Mouse (Mus musculus) brain, embryonic 14.5 days (tissue): ENCODE data around the gene Mlec.

ENCODE experiments used
- CTCF ChIP-seq: fragments of 200-500 bp; IDR thresholded peaks from 2 replicates; pipeline ENCODE4 v1.5.1; 2012; ENCODE audit warnings: inconsistent platforms, mild to moderate bottlenecking, moderate library complexity, borderline replicate concordance; ENCODE audit not compliant: insufficient read depth, insufficient read length; ENCODE audit errors: extremely low read depth
- POLR2A ChIP-seq: fragments of 200-500 bp; IDR thresholded peaks from 2 replicates; pipeline ENCODE4 v1.6.1; 2012; ENCODE audit warnings: mild to moderate bottlenecking, inconsistent platforms, borderline replicate concordance; ENCODE audit not compliant: poor library complexity, insufficient read depth, insufficient read length, severe bottlenecking; ENCODE audit errors: extremely low read depth

DNA sequence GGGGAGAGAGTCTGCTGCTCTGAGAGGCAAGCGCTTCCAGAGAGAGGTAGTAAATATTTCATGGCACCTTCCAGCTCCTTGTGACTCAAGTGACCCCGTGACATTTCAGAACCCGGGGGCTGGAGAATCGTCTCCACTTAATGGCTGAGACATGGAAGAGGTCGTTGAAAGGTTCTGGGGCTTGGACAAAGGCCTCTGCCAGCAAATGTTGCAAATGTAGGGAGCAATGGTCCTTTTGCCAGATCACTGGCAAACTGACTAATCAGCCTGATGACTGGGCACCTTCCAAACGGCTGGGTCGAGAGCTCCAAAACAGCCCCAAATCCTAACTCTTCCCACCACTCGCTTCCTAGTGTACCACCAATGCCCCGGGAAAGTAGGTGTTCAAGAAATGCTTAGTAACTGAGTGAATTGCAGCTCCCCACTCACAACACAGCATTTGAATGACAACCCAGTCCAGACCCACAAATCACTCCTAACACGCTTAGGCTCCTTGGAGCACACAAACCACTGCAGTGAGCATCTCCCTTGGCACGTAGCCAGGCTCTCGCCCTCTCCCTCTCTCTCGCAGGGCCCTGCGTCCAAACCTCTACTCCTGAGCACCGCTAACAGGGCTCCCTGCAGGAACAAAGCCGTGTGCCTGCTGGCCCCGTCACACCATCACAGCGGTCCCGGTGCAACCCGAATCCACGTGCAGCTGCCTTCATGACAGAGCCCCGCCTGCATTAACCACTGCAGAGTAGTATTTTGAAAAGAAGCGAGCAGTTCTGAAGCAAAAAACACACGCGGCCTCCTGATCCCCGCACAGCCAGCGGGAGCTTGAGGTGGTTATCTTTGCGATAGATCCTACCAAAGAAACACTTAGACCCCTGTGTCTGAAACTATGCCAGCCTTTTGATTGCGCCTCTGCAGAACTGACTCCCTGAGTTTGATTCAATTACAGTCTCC, 34.2 kb upstream of the Mlec start:
- TF ChIP-seq CTCF (no peak), POLR2A (no peak)
